ENCODE assay signal across 8 mouse cellular contexts in the genomic region with DNA sequence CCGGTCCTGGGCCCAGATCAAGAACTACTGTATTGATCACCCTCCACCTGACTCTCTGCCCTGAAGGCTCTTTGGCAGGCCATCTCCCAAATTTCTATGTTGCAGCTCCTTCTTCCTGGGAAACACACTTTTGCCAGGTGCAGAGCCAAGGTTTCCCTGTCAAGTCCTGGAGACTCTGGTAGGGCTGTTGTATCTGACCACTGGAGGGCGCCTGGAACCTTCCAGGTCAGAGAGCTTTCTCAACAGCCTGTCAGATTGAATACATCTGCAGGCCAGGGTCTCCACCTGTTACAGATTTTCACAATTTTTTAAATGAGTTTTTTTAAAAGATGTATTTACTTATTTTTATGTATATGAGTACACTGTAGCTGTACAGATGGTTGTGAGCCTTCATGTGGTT. TPM values are rescaled to one million over a fixed set of nuclear protein-coding genes. Genes with fewer than 3 reads are reported as not detected.
DNase-seq lines count a peak whose midpoint lies in the region; ATAC-seq and TF ChIP-seq lines count a peak whose summit lies in the region.

No protein-coding gene starts in this region.

- no peaks in the 10 kb centered on the region for H3K79me2 ChIP-seq in MEL (ENCODE audit: control insufficient read depth, insufficient read depth, low read length, poor library complexity)

- 41% methylated on average over 2 of the region's 2 CpGs for WGBS in kidney, embryonic 15.5 days
- WGBS in liver, postnatal 0 days (ENCODE audit: insufficient replicate concordance) = 40% methylated on average over 2 of the region's 2 CpGs

- no peaks in the 10 kb centered on the region for H3K27me3 ChIP-seq in MEL (ENCODE audit: control insufficient read depth in 1 of 2, insufficient read depth in 2 of 2, low read length in 2 of 2)
- no peaks in the 10 kb centered on the region for H3K27me3 ChIP-seq in kidney, embryonic 15.5 days
- no peaks in the 10 kb centered on the region for H3K27me3 ChIP-seq in liver, postnatal 0 days (ENCODE audit: insufficient read depth, low read length)

- H3K4me1 ChIP-seq in MEL (ENCODE audit: control insufficient read depth in 1 of 2, insufficient read depth in 2 of 2, low read length in 2 of 2) = 0 out of 4 replicates have a peak, but pooled peaks cover 0 to 3% of the 10 kb centered on the region in 2 experiments
- 0 out of 2 replicates have a peak, but pooled peaks cover 3% of the 10 kb centered on the region for H3K4me1 ChIP-seq in kidney, embryonic 15.5 days
- H3K4me1 ChIP-seq in liver, postnatal 0 days (ENCODE audit: insufficient read depth) = no peaks in the 10 kb centered on the region

- H3K4me3 ChIP-seq in MEL (ENCODE audit: control insufficient read depth in 1 of 2, insufficient read depth in 1 of 2, low read depth in 2 of 2, low read length in 2 of 2) = no peak overlapping the region
- H3K4me3 ChIP-seq in kidney, embryonic 15.5 days (replicated peaks) = no peak overlapping the region
- H3K4me3 ChIP-seq in liver, postnatal 0 days (ENCODE audit: low read depth, low read length) = no peak overlapping the region

- peak; percentile 55 to 89 (median 88) for TF ChIP-seq CTCF in MEL (IDR thresholded peaks at IDR 0.05 in 2 of 3, conservative IDR thresholded peaks at IDR 0.05 in 1 of 3; ENCODE audit: control insufficient read depth in 1 of 3, insufficient read depth in 1 of 3, low read depth in 2 of 3, low read length in 3 of 3, poor library complexity in 1 of 3, severe bottlenecking in 1 of 3)
- peak; percentile 84 for TF ChIP-seq CTCF in liver, postnatal 0 days (IDR thresholded peaks at IDR 0.05; ENCODE audit: low read depth)

- H3K36me3 ChIP-seq in MEL (ENCODE audit: control insufficient read depth in 1 of 2, insufficient read depth in 2 of 2, low read length in 2 of 2) = no peaks in the 10 kb centered on the region; a peak in 1 of 4 replicates
- no peaks in the 10 kb centered on the region for H3K36me3 ChIP-seq in kidney, embryonic 15.5 days
- H3K36me3 ChIP-seq in liver, postnatal 0 days (replicated peaks; ENCODE audit: insufficient read depth, low read length) = no peaks in the 10 kb centered on the region

- H3K9me3 ChIP-seq in MEL (replicated peaks; ENCODE audit: insufficient read depth, low read length) = no peaks in the 10 kb centered on the region
- no peaks in the 10 kb centered on the region for H3K9me3 ChIP-seq in kidney, embryonic 15.5 days (replicated peaks)
- H3K9me3 ChIP-seq in liver, postnatal 0 days (ENCODE audit: low read length) = no peaks in the 10 kb centered on the region

- no peak overlapping the region for H3K27ac ChIP-seq in MEL (ENCODE audit: control insufficient read depth, low read depth, low read length)
- no peak overlapping the region for H3K27ac ChIP-seq in kidney, embryonic 15.5 days
- no peak overlapping the region for H3K27ac ChIP-seq in liver, postnatal 0 days (ENCODE audit: low read depth)

- no peak for TF ChIP-seq EP300 in MEL (IDR thresholded peaks at IDR 0.05; ENCODE audit: low read depth in 1 of 2, low read length in 2 of 2)
- TF ChIP-seq EP300 in liver, postnatal 0 days (IDR thresholded peaks at IDR 0.05; ENCODE audit: low read depth) = no peak

- peak; percentile 82 for DNase-seq in 3T3-L1 (ENCODE audit: low read depth, low spot score)
- DNase-seq in MEL (ENCODE audit: low read depth, low spot score) = peak; percentile 72
- DNase-seq in cerebellum, adult 9-10 months = peak; percentile 51
- DNase-seq in gastrocnemius, postnatal 10 days = peak; percentile 76
- peak; percentile 80 for DNase-seq in liver, postnatal 0 days
- DNase-seq in retina, postnatal 7 days (ENCODE audit: low read depth, low spot score) = peak; percentile 48
- peak; percentile 71 for DNase-seq in urinary bladder, postnatal 25 days (ENCODE audit: low spot score)

- ATAC-seq in kidney, embryonic 15.5 days (replicated peaks; ENCODE audit: low FRiP score) = 0 out of 2 replicates have a peak, but pooled peaks have one; percentile 24
- ATAC-seq in liver, postnatal 0 days = no peak

- no peak for TF ChIP-seq POLR2A in MEL (IDR thresholded peaks at IDR 0.05; ENCODE audit: control insufficient read depth in 1 of 2, insufficient read depth in 1 of 2, low read depth in 1 of 2, low read length in 2 of 2, poor library complexity in 1 of 2)

- peak; percentile 84 for TF ChIP-seq RAD21 in MEL (IDR thresholded peaks at IDR 0.05; ENCODE audit: low read depth, low read length)

- no peak overlapping the region for H3K9ac ChIP-seq in MEL (ENCODE audit: control insufficient read depth, low read depth, low read length, poor library complexity, severe bottlenecking)
- H3K9ac ChIP-seq in kidney, embryonic 15.5 days = no peak overlapping the region
- H3K9ac ChIP-seq in liver, postnatal 0 days (replicated peaks) = no peak overlapping the region

- H3K4me2 ChIP-seq in kidney, embryonic 15.5 days = no peak overlapping the region
- no peak overlapping the region for H3K4me2 ChIP-seq in liver, postnatal 0 days (ENCODE audit: low read depth, low read length)

TF ChIP-seq in MEL, 35 proteins besides CTCF, POLR2A, EP300 and RAD21:
- peak; percentile 93 for TF ChIP-seq SMC3 (IDR thresholded peaks at IDR 0.05; ENCODE audit: low read depth, low read length)
- no peak for TF ChIP-seq CHD2 (IDR thresholded peaks at IDR 0.05; ENCODE audit: low read length)
- TF ChIP-seq SIN3A (IDR thresholded peaks at IDR 0.05; ENCODE audit: low read length) = 0 out of 2 replicates have a peak, but pooled peaks have one; percentile 26
- no peak for TF ChIP-seq USF1 (IDR thresholded peaks at IDR 0.05; ENCODE audit: low read depth, low read length)
- TF ChIP-seq ZC3H11A (IDR thresholded peaks at IDR 0.05; ENCODE audit: low read depth, low read length) = peak; percentile 90

RNA-seq across cellular contexts. Expression of gene Grhl1, which starts 31.2 kb away (rescaled TPM):
- 0.50 and 0.69 TPM in 2 replicates for total RNA-seq in MEL (2012; rRNA removed)
- polyA plus RNA-seq in MEL (2012; ENCODE audit: insufficient read depth in 1 of 2, insufficient read length in 2 of 2, low read depth in 1 of 2, low replicate concordance in 2 of 2, missing spikeins in 1 of 2) = 1 to 10 TPM in 1 of 2 experiments, not detected in 1; 1.3 TPM
- total RNA-seq in gastrocnemius, postnatal 10 days (2021) = under 1 TPM; 0.19 to 0.20 TPM
- 1.8 and 1.9 TPM in 2 replicates for polyA plus RNA-seq in kidney, embryonic 15.5 days (2015; fragmentation: Nextera tagmentation; extraction: Ambion mirVana)
- 0.20 and 0.23 TPM in 2 replicates for polyA plus RNA-seq in liver, postnatal 0 days (2015; fragmentation: Nextera tagmentation; extraction: Ambion mirVana)

RNA-seq across cellular contexts. Expression of gene Klf11, which starts 47.8 kb away (rescaled TPM):
- total RNA-seq in MEL (2012; rRNA removed) = 1.8 and 2.4 TPM in 2 replicates
- 1 to 10 TPM in 1 of 2 experiments, not detected in 1; 7.2 TPM for polyA plus RNA-seq in MEL (2012; ENCODE audit: insufficient read depth in 1 of 2, insufficient read length in 2 of 2, low read depth in 1 of 2, low replicate concordance in 2 of 2, missing spikeins in 1 of 2)
- 10 to 100 TPM in 1 of 2 experiments, 1 to 10 TPM in 1; 9.5 to 11.4 TPM for total RNA-seq in gastrocnemius, postnatal 10 days (2021)
- 12.4 and 13.2 TPM in 2 replicates for polyA plus RNA-seq in kidney, embryonic 15.5 days (2015; fragmentation: Nextera tagmentation; extraction: Ambion mirVana)
- 4.0 and 5.3 TPM in 2 replicates for polyA plus RNA-seq in liver, postnatal 0 days (2015; fragmentation: Nextera tagmentation; extraction: Ambion mirVana)
